Mouse (Mus musculus) midbrain, embryonic 14.5 days (tissue): ENCODE data around the gene Skap1. TPM values are rescaled to one million over a fixed set of nuclear protein-coding genes. Genes with fewer than 3 reads are reported as not detected.

Source experiments
- ATAC-seq: fragments of 200-750 bp; cut with Nextera tagmentation; 2 replicates; pipeline ENCODE4 v1.8.0; 2017; ENCODE audit warnings: moderate number of reproducible peaks, moderate library complexity; ENCODE audit not compliant: low FRiP score, low TSS enrichment
- DNase-seq: peaks from one replicate; pipeline ENCODE4 v3.0.0-alpha.2; 2015
- H3K27ac ChIP-seq: fragments of 300-500 bp; sonication (generic); replicated peaks from 2 replicates; pipeline ENCODE4 v1.5.1; 2014; ENCODE audit warnings: mild to moderate bottlenecking, low read depth, low read length, moderate library complexity
- H3K27me3 ChIP-seq: fragments of 300-500 bp; sonication (generic); 2 replicates; pipeline ENCODE4 v1.6.1; 2014; ENCODE audit warnings: low read length, control low read depth, mixed read lengths; ENCODE audit not compliant: control insufficient read depth, insufficient read depth
- H3K36me3 ChIP-seq: fragments of 300-500 bp; sonication (generic); 2 replicates; pipeline ENCODE4 v1.6.1; 2014; ENCODE audit warnings: low read length, control low read depth; ENCODE audit not compliant: control insufficient read depth, insufficient read depth
- H3K4me1 ChIP-seq: fragments of 300-500 bp; sonication (generic); 2 replicates; pipeline ENCODE4 v1.6.1; 2014; ENCODE audit warnings: mild to moderate bottlenecking, antibody characterized with exemption, low read length, control low read depth; ENCODE audit not compliant: control insufficient read depth, insufficient read depth
- H3K4me2 ChIP-seq: fragments of 300-500 bp; sonication (generic); 2 replicates; pipeline ENCODE4 v1.6.1; 2014; ENCODE audit warnings: mild to moderate bottlenecking, low read length, moderate library complexity
- H3K4me3 ChIP-seq: fragments of 300-500 bp; sonication (generic); replicated peaks from 2 replicates; pipeline ENCODE4 v1.5.1; 2014; ENCODE audit warnings: low read depth, low read length
- H3K9ac ChIP-seq: fragments of 300-500 bp; sonication (generic); replicated peaks from 2 replicates; pipeline ENCODE4 v1.6.1; 2014; ENCODE audit warnings: mild to moderate bottlenecking, low read length, moderate library complexity
- H3K9me3 ChIP-seq: fragments of 300-500 bp; sonication (generic); 2 replicates; pipeline ENCODE4 v1.6.1; 2016; ENCODE audit warnings: low read length, control low read depth, mixed read lengths; ENCODE audit not compliant: control insufficient read depth
- WGBS: fragments of 180-500 bp; shearing (Covaris S2); extraction: QIAGEN DNeasy Blood & Tissue Kit; methylation state at CpG from one replicate; pipeline ENCODE4 v1.1.7; 2014; 5-methylcytosine and 5-hydroxymethylcytosine counted together
- polyA plus RNA-seq: library from polyadenylated mRNA; unstranded; fragments of >200 nt; fragmentation: Nextera tagmentation; extraction: Ambion mirVana; gene quantifications from 2 replicates; pipeline ENCODE4 v1.2.1, GENCODE M21; 2014

Skap1 gene
- polyA plus RNA-seq, 1 experiment from 2014 or later = 2.9 TPM

- DNase-seq = no peak
- ATAC-seq = no peak
- no peaks in the 10 kb centered on the region for H3K4me1 ChIP-seq
- no peak overlapping the region for H3K4me2 ChIP-seq
- no peak overlapping the region for H3K9ac ChIP-seq
- no peaks in the 10 kb centered on the region for H3K27me3 ChIP-seq
- H3K36me3 ChIP-seq = no peaks in the 10 kb centered on the region
- no peak overlapping the region for H3K4me3 ChIP-seq
- no peak overlapping the region for H3K27ac ChIP-seq
- 89% methylated on average over 3 of the region's 3 CpGs for WGBS
- H3K9me3 ChIP-seq = no peaks in the 10 kb centered on the region
Measured at GRCm38 (mm10) chr11:96482711-96483110, 18.3 kb downstream of the Skap1 start.

- ATAC-seq = no peak
- no peak overlapping the region for H3K27ac ChIP-seq
Measured at GRCm38 (mm10) chr11:96483179-96483578, 18.8 kb downstream of the Skap1 start.

GRCm38 (mm10) chr11:96498481-96498880 is 34.1 kb downstream of the Skap1 start:
- Histone ChIP-seq H3K4me3 (no peak overlapping the region), H3K9ac (no peak overlapping the region), H3K9me3 (no peaks in the 10 kb centered on the region), H3K27ac (no peak overlapping the region), H3K36me3 (no peaks in the 10 kb centered on the region), H3K27me3 (no peaks in the 10 kb centered on the region; the same call in 1 of the 2 replicates), H3K4me2 (no peak overlapping the region), H3K4me1 (0 out of 2 replicates have a peak, but pooled peaks cover 5% of the 10 kb centered on the region)
- 40% methylated on average over 8 of the region's 8 CpGs for WGBS
- ATAC-seq (no peak), DNase-seq (peak; percentile 37)

More at GRCm38 (mm10) chr11:96483179-96483578, 18.8 kb downstream of the Skap1 start:
- no peak overlapping the region for H3K4me2 ChIP-seq
- H3K36me3 ChIP-seq = no peaks in the 10 kb centered on the region
- H3K9me3 ChIP-seq = no peaks in the 10 kb centered on the region
- H3K4me3 ChIP-seq = no peak overlapping the region
- H3K27me3 ChIP-seq = no peaks in the 10 kb centered on the region
- H3K9ac ChIP-seq = no peak overlapping the region
- no peak for DNase-seq
- H3K4me1 ChIP-seq = no peaks in the 10 kb centered on the region

DNA sequence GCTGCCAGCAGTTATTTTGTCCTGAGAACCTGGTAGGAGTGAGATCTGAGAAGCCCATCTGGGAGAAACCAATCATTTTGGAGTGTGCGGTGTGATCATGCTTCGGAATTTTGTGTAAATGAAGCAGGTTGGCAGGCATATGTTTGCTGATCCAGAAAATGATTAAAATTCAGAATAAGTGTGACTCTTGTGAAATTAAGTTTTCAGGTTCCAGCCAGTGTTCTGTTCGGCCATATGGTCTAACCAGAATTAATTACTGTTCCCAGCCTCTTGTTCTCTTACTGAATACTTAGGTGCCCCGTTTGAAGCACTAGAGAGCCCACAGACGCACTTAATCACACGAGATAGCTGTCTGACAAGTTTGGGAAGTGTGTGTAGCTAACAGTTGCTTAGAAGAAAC is 36.6 kb downstream of the Skap1 start:
- H3K4me1 ChIP-seq = 0 out of 2 replicates have a peak, but pooled peaks cover 8% of the 10 kb centered on the region
- H3K9ac ChIP-seq = no peak overlapping the region
- no peak overlapping the region for H3K27ac ChIP-seq
- H3K36me3 ChIP-seq = no peaks in the 10 kb centered on the region
- no peaks in the 10 kb centered on the region; the same call in 1 of the 2 replicates for H3K27me3 ChIP-seq
- DNase-seq (no peak), ATAC-seq (no peak)
- H3K4me2 ChIP-seq = no peak overlapping the region
- 61% methylated on average over 6 of the region's 6 CpGs for WGBS
- no peaks in the 10 kb centered on the region for H3K9me3 ChIP-seq
- H3K4me3 ChIP-seq = no peak overlapping the region

DNA sequence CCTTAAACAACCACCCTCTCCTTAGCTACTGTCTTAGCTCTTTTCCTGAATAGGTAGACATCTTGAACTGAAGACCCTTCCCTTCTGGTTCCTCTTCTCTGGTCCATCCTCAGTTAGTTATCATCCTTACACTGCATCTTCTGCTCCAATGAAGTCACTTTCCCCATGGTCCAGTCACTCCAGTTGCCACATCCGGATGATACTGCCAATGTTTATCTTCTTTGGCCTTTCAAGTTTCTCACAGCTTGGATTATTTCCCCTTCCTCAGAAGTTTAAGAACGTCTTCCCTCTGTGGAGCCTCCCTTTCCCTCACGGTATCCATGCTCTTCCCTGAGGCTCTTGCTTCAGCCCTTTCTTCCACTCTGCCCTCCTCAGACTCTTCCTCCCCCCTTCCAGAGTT is 38.6 kb downstream of the Skap1 start:
- no peak overlapping the region for H3K4me2 ChIP-seq
- H3K27me3 ChIP-seq = no peaks in the 10 kb centered on the region; the same call in 1 of the 2 replicates
- 86% methylated on average over 3 of the region's 3 CpGs for WGBS
- H3K4me3 ChIP-seq = no peak overlapping the region
- H3K36me3 ChIP-seq = no peaks in the 10 kb centered on the region
- H3K27ac ChIP-seq = no peak overlapping the region
- no peak for ATAC-seq
- no peaks in the 10 kb centered on the region for H3K9me3 ChIP-seq
- no peak for DNase-seq
- no peak overlapping the region for H3K9ac ChIP-seq
- H3K4me1 ChIP-seq = 0 out of 2 replicates have a peak, but pooled peaks cover 8% of the 10 kb centered on the region

DNA sequence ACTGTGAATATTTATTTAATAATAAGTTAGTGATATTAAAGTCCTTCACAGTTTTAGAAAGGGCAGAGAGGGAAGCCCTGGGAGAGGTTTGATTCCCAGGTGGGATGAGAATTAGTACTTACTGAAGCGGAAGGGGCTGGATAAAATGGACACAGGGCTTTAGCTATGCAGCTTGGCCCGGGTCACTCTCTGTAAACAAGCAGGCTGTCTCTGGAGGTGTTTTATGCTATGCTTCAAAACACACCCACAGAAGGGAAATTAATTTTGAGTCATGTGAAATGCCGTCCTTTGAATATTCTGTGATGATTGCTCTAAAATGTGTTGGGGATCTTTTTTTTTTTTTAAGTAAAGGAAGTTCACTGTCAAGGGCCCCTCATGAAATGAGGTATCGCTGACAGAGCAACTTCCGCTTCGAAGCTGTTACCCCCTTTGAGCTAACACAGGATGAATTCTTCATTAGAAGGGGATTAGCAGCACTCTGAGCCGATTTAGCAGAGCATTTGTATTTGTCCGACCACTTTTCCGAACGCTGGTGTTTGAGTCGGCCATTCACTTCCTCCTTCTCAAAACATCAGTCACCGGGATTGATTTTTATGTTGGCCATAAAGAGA is 40.2 kb downstream of the Skap1 start:
- ATAC-seq (no peak), DNase-seq (peak; percentile 25)
- no peak overlapping the region for H3K4me3 ChIP-seq
- H3K27ac ChIP-seq = no peak overlapping the region
- no peaks in the 10 kb centered on the region; the same call in 1 of the 2 replicates for H3K27me3 ChIP-seq
- WGBS = 22% methylated on average over 12 of the region's 12 CpGs
- 0 out of 2 replicates have a peak, but pooled peaks cover 5% of the 10 kb centered on the region for H3K4me1 ChIP-seq
- H3K36me3 ChIP-seq = no peaks in the 10 kb centered on the region
- H3K4me2 ChIP-seq = no peak overlapping the region
- H3K9me3 ChIP-seq = no peaks in the 10 kb centered on the region
- H3K9ac ChIP-seq = no peak overlapping the region

- H3K4me2 ChIP-seq = no peak overlapping the region
- H3K27ac ChIP-seq = no peak overlapping the region
- no peak overlapping the region for H3K4me3 ChIP-seq
- H3K36me3 ChIP-seq = no peaks in the 10 kb centered on the region
- 0 out of 2 replicates have a peak, but pooled peaks cover 3% of the 10 kb centered on the region for H3K4me1 ChIP-seq
- no peaks in the 10 kb centered on the region; the same call in 1 of the 2 replicates for H3K27me3 ChIP-seq
- 81% methylated on average over 5 of the region's 5 CpGs for WGBS
- no peak overlapping the region for H3K9ac ChIP-seq
- no peaks in the 10 kb centered on the region for H3K9me3 ChIP-seq
- DNase-seq = no peak
- ATAC-seq = no peak
Measured at GRCm38 (mm10) chr11:96505841-96506240, 41.4 kb downstream of the Skap1 start.

DNA sequence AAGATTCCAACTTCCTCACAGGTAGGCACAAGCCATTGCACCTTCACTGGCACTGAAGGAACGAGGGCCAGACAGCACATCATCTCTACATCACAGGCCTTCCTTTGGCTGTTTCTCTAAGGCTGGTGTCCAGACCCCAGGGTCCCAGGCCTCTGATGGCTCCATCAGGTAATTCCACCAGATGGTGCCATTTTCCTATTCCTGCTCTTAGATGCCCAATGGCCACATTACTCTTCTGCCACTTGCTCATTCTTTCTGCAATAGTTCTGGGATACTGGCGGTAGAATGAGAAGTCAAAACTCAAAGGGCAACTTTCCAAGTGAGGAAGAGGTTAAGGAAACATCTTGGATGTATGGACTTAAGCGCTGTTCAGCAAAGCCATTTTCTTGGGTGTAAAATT is 50.8 kb downstream of the Skap1 start:
- H3K27me3 ChIP-seq = no peaks in the 10 kb centered on the region
- no peak overlapping the region for H3K4me3 ChIP-seq
- WGBS = 87% methylated on average over 3 of the region's 3 CpGs
- no peak overlapping the region for H3K27ac ChIP-seq
- ATAC-seq (no peak), DNase-seq (no peak)
- H3K36me3 ChIP-seq = no peaks in the 10 kb centered on the region
- H3K9me3 ChIP-seq = no peaks in the 10 kb centered on the region
- H3K9ac ChIP-seq = no peak overlapping the region
- no peaks in the 10 kb centered on the region for H3K4me1 ChIP-seq
- no peak overlapping the region for H3K4me2 ChIP-seq

GRCm38 (mm10) chr11:96524541-96524940 is 60.1 kb downstream of the Skap1 start:
- Histone ChIP-seq H3K9me3 (no peaks in the 10 kb centered on the region), H3K36me3 (no peaks in the 10 kb centered on the region), H3K4me1 (no peaks in the 10 kb centered on the region), H3K4me2 (no peak overlapping the region), H3K9ac (no peak overlapping the region), H3K4me3 (no peak overlapping the region), H3K27me3 (no peaks in the 10 kb centered on the region), H3K27ac (no peak overlapping the region)
- ATAC-seq (no peak), DNase-seq (no peak)
- WGBS = 85% methylated on average over 6 of the region's 6 CpGs
